In genomic region chr8:91504891-91505290, GRCm38 (mm10) we compare ENCODE assay signal across 9 mouse cellular contexts.
A peak's percentile ranks its signal among the peaks of the same experiment; 100 is the strongest.
DNase-seq lines count a peak whose midpoint lies in the region; ATAC-seq and TF ChIP-seq lines count a peak whose summit lies in the region.
"Had no signal": no experiment of that assay in that cellular context is flagged by ENCODE, and none has a peak within 500 bp of the region (broad histone marks: within the 10 kb centered on the region; RNA-seq: fewer than 3 reads in every experiment).

No protein-coding gene starts in this region.

- no peak overlapping the region for H3K4me3 ChIP-seq in heart, postnatal 0 days (ENCODE audit: low read depth, low read length)

- H3K27ac ChIP-seq in heart, postnatal 0 days (ENCODE audit: low read depth): peak overlapping the region; percentile 53; the same call in 1 of the 2 replicates
- H3K27ac ChIP-seq: macrophage had no signal

- peak overlapping the region; percentile 30 for H3K4me2 ChIP-seq in heart, postnatal 0 days (ENCODE audit: low read depth, low read length)

- WGBS in heart, postnatal 0 days: 30% methylated on average over 10 of the region's 10 CpGs

- no peak for TF ChIP-seq EP300 in heart, postnatal 0 days (IDR thresholded peaks at IDR 0.05; ENCODE audit: low read depth)

- peaks cover 37% of the 10 kb centered on the region for H3K4me1 ChIP-seq in heart, postnatal 0 days (ENCODE audit: control insufficient read depth, insufficient read depth)

- no peaks in the 10 kb centered on the region for H3K36me3 ChIP-seq in heart, postnatal 0 days (replicated peaks; ENCODE audit: control insufficient read depth, insufficient read depth, low read length)

- intact Hi-C loops in left cerebral cortex, postnatal 4 days (cut with DNase I): no loop called here

- H3K27me3 ChIP-seq in heart, postnatal 0 days (ENCODE audit: control insufficient read depth, insufficient read depth, low read length): no peaks in the 10 kb centered on the region

- peak; percentile 77 for ATAC-seq in heart, postnatal 0 days (ENCODE audit: insufficient read depth, low read depth)

- peak; percentile 57 for DNase-seq in adrenal gland, adult 2 months
- DNase-seq in adrenal gland, postnatal 4 days (ENCODE audit: low spot score in 2 of 2): no peak
- peak; percentile 71 for DNase-seq in left cerebral cortex, postnatal 4 days
- no peak for DNase-seq in left cerebral cortex, adult 18-20 months (ENCODE audit: low spot score in 2 of 2)
- DNase-seq in heart, postnatal 0 days (ENCODE audit: low spot score): peak; percentile 61
- DNase-seq in skeletal muscle tissue, adult 2 months (ENCODE audit: low read depth, low spot score): peak; percentile 50
- no peak for DNase-seq in T-cell, adult 2 months (ENCODE audit: low spot score)
- no peak for DNase-seq in urinary bladder, postnatal 25 days (ENCODE audit: low spot score)

- no peaks in the 10 kb centered on the region for H3K9me3 ChIP-seq in heart, postnatal 0 days (replicated peaks; ENCODE audit: control insufficient read depth, low read length)

- no peak overlapping the region for H3K9ac ChIP-seq in heart, postnatal 0 days (replicated peaks; ENCODE audit: low read depth, low read length)

- TF ChIP-seq CTCF in heart, postnatal 0 days (IDR thresholded peaks at IDR 0.05; ENCODE audit: low read depth): no peak

Comparison
In these comparisons a context has a peak if more than half of its experiments do, and no peak if none do; other contexts are left out.
1. DNase-seq: peak in adrenal gland, adult 2 months (single experiment), left cerebral cortex, postnatal 4 days (single experiment), heart, postnatal 0 days (single experiment) and skeletal muscle tissue, adult 2 months (single experiment); none in adrenal gland, postnatal 4 days (0 of 2), left cerebral cortex, adult 18-20 months (0 of 2), T-cell, adult 2 months (single experiment) and urinary bladder, postnatal 25 days (single experiment).